Mouse (Mus musculus) ovary, postnatal 10 days (tissue): ENCODE measurements around the gene Arsb.

Experiments used
- DNase-seq: peaks from one replicate; pipeline ENCODE4 v3.0.0; 2022; ENCODE audit warnings: low spot score

Arsb gene

DNA sequence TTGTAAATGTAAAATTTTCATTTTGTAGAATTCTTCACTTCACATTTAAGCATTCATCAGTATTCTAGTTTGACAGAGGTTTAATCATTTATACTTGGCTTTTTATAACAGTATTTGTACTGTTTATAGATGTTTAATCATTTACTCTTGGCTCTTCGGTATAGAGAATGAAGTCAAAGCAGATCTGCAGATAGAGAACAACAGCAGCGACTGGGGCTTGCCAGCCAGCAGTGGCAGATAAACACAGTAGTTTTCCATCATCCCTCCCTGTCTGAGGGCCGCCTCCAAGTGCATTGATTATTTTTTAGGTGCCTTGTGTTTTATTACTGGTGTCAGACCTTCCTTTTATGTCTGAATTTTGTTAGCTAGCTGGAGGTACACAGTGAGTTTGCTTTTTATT, 118.6 kb downstream of the Arsb start:
- no peak for DNase-seq

DNA sequence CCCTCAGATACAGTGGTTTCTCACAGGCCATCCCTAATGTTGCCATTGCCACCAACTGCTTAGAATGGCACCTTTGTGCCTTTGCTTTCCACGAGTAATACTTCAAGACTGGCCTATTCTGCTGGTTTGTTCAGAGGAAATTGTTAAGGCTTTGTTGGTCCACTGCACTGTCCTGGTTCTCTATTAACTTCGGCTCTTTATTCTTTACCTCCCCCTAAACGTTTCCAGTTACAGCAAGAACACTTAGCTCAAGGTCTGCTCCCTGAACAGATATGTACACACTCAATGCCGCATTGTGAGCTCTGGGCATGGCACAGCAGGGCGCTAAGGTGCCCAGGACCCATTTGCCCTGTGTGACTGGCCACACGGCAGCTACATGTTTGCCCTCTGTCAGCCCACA, 119.8 kb downstream of the Arsb start:
- no peak for DNase-seq

DNA sequence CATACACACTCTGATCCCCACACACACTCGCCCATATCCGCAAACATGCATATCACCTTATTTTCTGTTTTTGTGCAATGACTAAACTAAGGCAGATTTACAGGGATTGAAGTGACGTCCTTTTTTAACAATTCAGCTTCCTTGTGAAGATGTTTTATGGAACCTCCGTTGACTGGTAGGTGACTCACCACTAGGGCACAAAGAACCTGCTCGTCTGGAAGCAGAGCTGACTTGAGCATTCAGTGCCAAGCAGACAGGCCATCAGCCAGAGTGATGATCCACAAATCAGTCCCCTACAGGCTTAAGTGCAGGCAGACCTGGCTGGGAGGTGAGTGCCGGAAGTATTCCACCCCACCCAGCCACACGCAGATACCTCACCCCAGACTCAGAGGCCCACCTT, 120.7 kb downstream of the Arsb start:
- DNase-seq, result no peak

DNA sequence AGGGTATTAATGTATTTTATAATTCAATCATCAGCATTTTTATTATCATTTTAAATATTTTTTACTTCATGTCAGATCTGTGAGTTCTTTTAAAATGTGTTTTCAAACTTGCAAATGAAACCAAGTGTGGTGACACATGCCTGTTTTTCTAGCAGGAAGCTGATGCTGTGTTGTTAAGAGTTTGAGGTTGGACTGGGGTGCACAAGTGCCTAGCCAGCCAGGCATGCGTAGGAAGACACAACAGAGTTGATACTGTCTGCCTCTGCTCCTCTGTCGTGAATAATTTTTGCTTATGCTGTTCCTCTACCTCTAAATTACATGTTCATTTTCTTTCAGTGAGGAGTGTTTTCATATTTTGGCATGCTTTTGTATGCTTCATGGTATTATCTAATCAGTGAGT, 122.7 kb downstream of the Arsb start:
- no peak for DNase-seq

DNA sequence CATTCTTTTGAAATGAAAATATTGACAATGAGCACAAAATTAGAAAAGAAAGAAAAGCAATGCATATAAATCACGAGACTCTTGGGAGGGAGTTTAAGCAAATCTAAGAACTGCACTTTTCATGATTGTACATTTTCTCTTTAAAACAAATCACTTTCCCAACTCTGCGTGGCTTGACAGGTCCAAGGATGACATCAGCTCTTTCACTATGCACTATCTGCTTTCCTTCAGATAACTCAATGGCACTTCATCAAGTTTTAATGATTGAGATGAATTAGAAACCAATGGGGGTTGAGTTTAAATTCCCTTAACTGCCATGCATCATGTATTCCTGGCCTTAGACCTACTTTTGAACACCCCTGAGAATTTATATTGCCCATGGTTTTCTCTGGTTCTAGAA, 124.0 kb downstream of the Arsb start:
- no peak for DNase-seq

DNA sequence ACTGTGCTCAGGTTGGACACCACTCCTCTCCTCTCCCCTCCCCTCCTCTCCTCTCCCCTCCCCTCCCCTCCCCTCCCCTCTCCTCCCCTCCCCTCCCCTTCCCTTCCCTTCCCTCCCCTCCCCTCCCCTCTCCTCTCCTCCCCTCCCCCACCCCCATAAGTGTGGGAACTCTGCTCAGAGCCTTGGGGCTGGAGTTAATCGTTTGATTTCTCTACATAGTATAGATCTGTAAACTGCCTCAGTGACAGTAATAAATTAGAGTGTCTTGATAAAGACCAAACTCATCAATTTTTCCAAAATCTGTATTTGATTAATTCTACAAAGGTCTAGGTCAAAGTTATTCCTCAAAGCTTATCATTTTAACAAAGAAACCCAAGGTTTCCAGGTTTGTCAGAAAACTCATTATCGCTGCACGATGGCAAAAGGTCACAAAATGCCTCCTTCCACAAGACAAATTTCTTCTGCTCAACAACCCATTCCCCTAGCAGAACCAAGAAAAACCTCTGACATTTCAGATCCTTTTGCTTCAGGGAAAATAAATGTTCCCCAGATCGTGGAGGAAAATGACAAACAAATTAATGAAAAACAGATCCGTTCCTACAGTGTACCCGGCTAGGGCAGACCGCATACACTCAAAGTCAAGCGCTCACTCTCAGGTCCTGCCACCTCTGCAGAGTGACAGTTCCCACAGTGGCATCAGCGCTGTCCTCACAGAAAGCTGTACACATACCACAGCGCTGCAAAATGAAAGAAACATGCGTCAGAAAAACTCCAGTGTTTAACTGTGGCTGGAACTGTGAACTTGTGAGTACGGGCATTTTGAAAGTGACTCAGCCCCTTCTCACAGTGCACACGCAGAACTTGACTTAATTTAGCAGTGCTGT, 126.8 kb downstream of the Arsb start:
- DNase-seq, result no peak

DNA sequence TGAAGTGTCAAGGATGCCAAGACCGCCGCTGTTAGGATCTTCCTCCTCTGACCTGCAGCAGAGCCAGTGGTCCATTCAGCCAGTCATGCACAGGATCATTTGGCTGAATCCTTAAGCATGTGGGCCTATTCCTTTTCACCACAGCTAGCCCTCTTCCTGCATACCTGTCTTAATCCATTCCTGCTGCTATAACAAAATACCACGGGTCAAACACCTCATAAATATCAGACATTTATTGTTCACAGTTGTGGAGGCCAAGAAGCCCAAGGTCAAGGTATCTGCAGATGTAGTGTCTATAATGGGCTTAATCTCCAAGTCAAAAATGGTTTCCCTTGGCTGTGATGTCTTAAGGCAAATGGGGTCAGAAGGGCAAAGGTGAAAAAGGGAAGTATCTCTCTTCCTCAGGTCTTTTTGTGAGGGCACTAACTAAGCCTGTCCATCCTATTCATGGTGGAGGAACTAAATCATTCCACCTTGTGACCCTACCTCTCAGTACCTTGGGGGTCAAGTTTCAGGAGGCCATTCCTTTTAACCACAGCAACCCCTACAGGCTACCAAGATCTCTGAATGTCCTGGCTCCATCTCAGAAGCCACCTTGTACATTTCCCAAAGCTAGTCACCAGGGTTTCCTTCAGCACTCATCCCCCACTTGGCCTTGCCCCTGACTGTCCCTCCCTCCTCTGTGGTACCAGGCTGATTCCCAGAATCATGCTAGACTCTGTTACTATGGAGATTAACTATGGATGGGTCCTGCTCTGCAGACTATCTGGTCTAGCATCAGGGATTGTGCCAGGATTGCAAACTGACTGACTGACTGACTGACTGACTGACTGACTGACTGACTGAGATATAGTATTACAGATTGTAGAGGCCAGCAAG, 128.2 kb downstream of the Arsb start:
- no peak for DNase-seq

DNA sequence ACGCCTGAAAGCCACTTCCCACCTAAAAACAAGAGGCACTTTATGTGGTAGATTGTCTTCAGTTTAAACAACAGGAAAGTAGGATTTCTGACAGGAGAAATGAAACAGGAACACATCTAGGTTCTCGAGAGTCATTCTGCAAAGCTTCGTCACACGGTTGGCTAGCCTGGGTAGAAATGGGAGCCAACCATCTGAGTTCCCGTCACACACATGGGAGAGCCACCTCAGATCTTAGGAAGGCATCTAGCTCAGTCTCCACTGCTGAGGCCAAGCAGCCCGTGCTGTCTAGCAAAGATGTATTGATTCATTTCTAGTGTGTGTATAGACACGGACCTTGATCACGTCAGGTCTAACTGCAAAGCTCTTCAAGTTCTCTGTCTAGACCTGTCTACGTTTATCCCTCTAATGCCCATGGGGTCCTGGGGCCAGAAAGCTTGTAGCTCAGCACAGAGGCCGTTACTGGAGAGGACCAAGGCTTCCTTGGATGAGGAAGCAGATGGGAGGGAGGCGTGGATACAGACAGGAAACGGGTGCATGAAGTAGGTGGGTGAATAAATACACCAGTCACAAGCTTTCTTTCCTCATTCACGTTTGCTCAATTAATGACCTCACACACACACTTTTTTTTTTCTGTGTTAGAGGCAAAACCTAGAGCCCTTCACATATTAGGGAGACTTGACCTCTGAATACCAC, 129.7 kb downstream of the Arsb start:
- DNase-seq, result no peak

DNA sequence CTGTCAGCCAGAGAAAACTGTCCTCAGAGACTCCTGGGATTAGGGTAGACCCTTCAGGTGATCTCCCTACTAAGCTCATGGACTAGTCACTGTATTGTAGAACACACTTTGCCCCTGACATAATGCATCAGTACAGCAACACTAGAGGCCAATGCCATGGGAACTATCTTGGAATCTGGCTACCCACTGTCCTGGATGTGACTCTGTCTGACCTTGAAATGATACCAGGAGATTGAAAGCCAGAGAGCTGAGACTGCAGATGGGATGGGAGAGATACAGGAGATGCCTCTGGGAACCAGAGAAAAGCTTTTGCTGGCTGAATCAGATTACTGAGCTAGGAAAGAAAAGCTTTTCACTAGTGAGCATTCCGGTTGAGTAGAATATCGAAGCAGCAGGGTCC, 130.7 kb downstream of the Arsb start:
- no peak for DNase-seq

DNA sequence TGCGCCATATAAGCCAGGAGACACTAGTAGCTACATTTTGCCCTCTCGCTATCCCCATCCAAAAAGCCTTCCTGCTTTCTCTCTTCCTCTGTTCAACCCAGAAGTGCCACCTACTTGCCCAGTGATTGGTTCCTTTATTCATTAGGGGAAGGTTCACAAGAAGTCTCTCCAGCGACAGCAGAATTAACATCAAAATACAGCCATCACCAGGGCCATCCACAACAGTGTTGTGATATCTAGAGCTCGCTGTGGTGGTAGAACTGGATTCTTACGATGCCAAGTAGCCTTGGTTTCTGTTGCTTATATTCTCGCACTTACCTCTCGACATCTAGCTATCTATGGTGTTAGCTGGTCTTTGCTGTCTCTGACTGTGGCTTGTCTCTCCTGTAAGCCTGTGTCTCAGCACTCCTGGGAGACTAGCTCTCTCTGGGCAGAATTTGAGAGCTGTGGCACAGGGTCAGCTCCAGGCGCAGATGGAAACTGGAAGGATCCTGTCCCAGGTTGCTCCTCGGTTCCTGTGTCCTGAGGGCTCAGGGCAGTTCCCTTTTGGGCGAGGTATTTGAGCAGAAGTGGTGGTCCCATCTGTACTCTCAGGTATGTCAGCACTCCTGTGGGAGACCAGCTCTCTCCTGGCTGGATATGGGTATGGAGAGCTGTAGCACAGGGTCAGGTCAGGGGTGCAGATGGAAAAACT, 135.3 kb downstream of the Arsb start:
- DNase-seq, result no peak

DNA sequence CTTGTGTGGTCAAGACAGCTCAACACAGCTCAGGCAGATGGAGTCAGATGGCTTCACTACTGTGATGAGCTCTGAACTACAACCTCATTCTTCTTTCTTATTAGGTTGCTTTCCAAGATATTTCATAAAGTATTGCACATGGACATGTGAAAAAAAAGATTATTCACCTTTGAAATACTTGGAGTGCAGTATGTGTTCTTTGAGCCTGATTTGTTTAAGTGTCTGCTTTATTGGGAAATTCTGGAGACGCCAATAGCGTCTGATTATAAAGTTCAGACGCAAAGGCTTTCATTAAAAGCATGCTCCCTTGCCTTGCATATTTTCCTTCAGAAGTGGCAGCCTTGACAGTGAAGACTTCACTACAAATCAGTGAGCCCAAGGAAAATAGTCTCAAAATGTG, 136.5 kb downstream of the Arsb start:
- no peak for DNase-seq

DNA sequence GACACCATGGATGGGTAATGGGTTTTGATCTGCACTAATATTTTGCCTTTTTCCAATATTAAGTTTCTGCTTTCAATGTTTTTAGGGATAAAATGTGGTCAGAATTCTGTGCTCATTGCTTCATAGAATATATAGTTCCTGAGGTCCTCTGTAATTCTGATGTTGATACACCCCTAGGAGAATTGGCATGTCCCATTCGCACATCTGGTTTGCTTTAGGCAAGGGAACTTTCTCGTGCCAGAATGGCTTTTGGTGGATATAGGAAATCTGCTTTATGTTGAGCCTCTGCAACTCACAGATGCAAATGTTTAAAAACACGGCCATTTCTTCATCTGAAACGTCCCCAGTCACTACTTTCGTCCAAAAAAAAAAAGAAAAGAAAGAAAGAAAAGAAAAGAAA, 138.4 kb downstream of the Arsb start:
- DNase-seq, result no peak

DNA sequence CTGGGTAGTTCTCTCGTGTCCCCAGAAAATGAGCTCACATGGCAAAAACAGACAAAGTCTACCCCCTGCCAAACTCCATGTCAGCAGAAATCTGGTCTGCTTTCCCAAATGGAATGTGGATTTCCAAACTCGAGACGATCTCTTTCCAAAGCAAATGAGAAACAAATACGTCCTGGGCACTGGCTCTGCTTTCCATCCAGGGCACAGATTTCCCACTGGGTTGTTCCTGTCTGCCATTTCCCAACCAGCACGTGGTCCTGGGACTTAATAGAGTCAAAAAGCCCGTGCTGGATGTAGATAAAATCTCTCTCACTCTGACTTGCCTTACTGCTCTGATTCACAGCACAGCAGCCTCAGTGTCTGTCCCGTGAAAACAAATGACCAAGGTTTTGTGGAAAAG, 139.6 kb downstream of the Arsb start:
- DNase-seq, result no peak

DNA sequence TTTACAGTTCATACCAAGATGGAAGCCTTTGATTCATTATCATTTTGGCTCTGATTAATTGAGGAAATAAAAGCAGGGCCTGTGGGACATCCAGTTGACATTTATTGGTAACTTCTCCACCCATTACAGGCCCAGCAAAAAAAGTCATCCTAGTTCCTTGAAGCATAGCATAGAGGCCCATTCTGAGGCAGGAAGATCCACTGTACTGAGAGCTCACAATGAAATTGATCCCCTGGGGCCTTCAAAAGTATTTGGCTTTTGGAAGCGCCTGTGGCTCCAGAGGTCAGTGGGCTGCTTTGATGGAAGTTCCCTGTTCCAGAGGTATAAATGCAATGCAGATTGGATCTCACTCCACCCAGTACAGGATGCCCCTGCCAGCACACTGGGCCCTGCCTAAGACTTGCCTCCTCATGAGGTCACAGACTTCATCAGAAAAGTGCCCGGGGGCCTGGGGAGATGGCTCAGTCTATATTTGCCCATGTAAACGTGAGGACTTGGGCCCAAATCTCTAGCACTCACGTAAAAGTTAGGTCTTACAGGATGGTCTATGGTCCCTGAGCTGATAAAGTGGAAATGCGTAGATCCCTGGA, 141.0 kb downstream of the Arsb start:
- DNase-seq, result no peak

DNA sequence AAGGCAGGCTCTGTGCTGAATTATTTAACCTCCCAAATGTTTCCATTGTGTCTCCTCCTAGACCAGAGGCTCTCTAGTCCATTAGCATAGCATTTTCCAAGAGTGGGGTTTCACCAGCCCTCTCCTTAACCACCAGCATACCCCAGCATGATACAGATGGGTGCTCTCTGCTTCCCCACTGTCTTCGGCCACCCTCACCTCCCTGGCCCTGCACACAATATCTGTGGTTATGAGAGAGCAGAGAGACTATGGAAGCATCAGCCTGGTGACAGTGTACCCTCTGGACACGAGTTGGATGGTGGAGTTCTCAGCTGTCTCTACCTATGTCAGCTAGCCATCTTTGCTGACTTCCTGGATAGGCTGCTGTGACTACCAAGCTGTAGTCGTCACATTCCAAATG, 142.8 kb downstream of the Arsb start:
- no peak for DNase-seq

DNA sequence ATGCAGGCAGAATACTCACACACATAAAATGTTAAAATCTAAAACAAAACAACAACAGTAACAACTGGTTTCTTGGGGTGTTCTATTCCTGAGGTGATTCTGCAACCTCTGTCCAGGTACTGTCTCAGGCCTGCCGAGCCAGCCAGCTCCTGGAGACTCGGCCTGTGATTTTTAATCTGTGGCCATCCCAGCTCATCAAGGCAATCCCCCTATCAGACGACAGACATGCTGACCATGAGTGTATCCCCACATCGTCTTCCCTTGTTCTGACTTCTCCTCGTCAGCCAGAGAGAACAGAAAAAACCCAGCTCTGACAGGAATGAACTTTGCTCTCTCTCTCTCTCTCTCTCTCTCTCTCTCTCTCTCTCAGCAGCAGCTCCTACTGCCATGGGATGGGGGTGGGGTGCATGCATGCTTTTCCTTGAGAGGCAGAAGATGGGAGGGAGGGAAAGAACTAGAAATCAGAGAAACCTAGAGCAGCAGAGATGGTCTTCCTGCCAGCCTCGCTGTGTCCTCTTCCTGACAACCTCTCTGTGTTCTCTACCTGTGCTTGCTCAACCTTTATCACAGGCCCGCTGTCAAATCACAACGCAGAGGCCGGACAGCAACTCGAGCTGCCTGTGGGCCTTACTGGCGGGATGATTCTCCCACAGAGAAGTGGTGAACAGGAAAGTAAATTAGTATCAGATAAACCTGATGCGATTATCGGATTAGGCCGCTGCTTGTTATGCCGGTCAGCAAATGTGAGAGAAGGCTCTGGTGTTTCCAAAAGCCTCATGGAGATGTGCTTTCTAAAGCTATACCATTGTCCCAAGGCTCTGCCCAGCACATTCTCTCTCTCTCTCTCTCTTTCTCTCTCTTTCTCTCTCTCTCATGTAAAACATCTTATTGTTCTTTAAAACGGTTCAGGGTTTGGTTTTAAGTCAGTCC, 144.5 kb downstream of the Arsb start:
- DNase-seq, result no peak

DNA sequence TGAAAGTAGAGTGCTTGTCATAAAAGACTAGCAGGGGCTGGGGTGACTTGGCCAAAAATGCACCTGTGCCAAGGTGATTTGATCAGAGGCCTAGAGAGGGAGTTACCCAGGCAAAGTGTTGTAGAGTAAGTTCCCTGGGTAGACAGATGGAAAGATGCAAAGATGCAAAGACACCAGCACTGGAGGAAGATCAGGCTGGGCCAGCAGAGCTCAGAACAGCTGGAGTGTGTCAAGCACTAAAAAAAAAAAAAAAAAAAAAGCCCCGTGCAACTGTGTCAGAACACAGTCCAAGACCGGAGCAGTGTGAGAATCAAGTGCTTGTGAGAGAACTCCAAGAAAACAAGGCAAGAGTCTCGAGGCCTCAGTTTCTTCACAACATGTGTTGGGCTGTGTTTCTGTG, 148.1 kb downstream of the Arsb start:
- DNase-seq, result no peak

DNA sequence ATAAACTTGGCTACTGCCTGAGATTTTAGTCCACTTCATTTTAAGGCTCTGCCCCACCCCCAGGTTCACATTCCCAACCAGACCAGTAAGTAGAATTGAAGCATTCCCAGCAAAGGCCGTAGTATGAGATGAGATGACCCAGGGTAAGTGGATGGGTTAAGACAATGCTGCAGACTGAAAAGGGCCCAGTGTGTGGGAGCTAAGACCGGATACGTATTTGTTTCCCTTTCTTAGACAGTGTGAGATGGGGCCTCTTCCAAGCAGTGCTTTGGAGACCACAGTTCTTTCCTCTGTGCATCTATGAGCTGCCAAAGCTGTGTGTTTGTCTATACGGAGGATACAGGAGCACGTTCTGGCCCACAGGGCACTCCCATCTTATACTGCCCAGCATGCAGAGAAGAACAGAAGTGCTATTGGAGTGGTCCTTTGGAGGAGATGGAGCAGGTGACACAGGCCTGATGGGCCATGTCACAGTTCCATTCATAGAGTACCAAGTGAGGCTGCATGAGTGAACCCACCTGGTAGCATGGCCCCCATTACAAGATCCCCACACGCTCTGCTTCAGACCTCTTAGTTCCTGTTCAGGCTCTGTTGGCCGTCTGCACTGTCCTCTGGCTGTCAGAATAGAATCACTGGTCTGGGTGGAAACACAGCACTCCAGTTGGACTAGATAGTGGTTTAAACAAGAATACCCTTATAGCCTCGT, 148.8 kb downstream of the Arsb start:
- DNase-seq, result no peak

DNA sequence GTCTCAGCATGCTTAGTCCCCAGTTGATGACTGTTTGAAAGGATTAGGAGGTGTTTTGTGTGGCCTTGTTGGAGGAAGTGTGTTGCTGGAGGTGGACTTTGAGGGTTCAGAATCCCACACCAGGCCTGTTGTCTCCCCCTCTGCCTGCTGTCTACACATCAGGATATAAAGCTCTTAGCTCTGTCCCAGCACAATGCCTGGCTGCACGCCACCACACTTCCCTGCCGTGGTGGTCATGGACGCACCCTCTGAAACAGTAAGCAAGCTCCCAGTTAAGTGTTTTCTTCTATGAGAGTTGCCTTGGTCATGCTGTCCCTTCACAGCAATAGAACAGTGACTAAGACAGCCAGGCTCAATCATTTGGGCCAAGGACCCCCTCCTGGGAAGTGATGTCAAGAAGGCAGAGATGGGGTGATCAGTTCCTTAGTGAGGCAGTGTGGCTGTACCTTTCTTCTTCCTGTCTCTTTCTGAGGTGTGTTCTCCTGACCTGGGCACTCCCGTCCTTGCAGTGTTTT, 149.4 kb downstream of the Arsb start:
- DNase-seq, result no peak
